Mouse (Mus musculus): ENCODE measurements around the gene Cmtm1.
"Not testable (repeated sequence)": the region's sequence is repeated elsewhere in the genome, so short reads cannot be mapped to it uniquely, and the experiment has no call there.

DNA sequence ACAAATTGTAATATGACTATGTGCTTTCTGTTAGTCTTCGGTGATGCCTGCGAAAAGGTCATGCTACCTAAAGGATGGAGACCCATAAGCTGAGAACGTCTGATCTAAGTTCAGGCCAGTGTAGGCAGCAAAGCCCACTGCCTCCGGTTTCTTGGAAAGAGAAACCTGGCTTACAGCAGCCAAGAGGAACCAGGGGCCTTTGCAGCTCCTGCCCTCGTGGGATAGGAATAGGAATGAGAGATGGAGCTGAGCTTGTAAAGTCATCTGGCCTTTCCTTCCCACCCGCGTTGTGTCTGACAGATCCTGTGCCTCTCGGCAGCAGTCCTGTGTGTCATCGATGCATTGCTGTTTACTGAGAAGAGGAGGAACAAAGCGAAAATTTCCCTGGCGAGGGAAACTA, 11.3 kb upstream of the Cmtm1 start, which contains the start of gene Gm11020:
- TF ChIP-seq CTCF (IDR thresholded peaks at IDR 0.05; ENCODE audit: borderline replicate concordance, insufficient read depth, low read length); POLR2A (IDR thresholded peaks at IDR 0.05; ENCODE audit: low read depth, low read length): not testable (repeated sequence)
